Mouse (Mus musculus): ENCODE results near the gene Fyn.

GRCm38 (mm10) chr10:39420842-39421617 lies 52.4 kb downstream of the Fyn start:
- TF ChIP-seq CTCF (IDR thresholded peaks at IDR 0.05; ENCODE audit: low read depth), result no peak
- no peak for TF ChIP-seq EP300 (IDR thresholded peaks at IDR 0.05; ENCODE audit: low read depth)
